Mouse (Mus musculus) testis, postnatal 10 days (tissue): ENCODE results near the gene Irf8.

Experiments
- DNase-seq: peaks from one replicate; pipeline ENCODE4 v3.0.0; 2021; ENCODE audit warnings: low spot score

Irf8 gene

GRCm38 (mm10) chr8:120751226-120752081 is 15.3 kb downstream of the Irf8 start:
- no peak for DNase-seq

DNA sequence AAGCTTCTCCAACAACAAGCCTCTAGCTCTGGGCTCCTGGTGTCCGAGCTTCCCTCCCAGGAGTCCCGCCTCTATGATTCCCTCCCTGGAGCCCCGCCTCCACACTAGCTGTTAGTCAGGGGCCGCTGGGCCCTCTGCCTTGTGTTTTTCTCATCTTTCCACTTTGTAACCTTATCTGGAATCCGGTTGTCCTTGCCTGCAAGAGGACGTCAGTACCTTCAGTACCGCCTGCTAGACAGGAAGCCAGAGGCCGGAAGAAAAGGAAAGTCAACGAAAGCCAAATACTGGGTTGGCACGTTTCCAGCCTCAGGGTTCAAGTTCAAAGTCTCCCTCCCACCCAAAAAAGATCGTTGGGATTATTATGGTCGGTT is 15.9 kb downstream of the Irf8 start:
- peak; percentile 78 for DNase-seq

GRCm38 (mm10) chr8:120753476-120753875 is 17.3 kb downstream of the Irf8 start:
- no peak for DNase-seq

DNA sequence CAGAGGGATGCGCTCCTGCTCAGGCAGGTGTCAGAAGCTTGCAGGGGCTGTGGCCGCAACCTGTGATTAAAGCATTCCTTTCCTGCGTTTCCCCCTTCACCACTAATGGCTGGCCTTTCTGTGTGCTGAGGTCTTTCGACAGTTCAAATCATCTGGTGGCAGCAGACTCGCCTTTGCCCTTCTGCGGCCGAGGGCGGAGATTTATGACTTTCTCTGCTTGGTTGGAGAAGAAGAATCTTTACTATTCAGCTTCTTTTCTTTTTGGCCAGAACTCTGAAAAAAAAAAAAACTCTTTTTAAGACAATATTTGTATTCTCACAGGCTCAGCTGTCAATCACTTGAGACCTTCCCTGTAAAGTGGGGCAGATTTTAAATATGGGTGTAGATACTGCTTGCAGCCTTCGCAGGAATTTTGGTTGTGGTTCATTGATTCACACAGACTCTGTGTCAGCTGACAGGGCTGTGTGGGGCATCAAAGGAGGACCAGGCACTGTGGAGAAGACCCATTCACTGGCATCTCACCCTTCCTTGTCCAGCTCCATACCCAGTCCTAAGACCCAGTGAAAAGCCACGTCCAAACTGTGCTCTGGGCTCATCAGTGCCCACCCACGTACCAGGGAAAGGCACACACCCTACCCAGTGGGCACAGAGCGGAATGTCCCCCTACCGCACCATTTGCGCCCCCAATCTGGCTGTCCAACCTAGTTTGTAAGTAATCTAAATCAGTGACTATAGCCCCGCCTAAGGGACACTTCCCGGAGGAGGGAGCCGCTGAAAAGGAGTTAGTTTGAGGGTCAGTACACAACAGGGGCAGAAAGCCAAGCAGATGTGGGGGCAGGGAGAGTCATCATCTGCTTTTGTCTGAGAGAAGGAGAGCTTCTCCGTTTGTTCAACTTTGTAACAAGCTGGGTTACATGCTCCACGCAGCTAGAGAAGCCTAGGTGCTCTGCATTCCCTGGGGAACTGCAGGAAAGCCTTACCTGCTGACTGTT is 19.4 kb downstream of the Irf8 start:
- peak; percentile 62 for DNase-seq

DNA sequence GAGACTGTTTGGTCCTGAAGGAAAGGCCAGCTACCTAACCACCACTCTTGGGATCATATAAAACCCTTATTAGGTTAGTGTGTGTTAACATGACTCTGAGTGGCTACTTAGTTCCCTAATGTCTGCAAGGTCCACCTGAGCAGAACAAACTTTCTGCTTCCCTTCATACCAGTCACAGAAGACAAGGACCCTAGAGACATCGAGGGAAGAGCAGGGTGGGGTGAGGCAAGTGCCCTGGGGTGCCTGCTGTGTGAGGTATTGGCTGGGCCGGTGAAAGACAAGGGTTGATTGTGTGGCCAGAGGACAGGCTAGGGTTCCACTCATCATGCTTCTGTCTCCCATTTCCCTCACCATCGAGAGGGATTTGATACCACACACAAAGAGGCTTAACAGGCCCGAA is 21.8 kb downstream of the Irf8 start:
- no peak for DNase-seq

GRCm38 (mm10) chr8:120759847-120760246 is 23.7 kb downstream of the Irf8 start:
- DNase-seq = no peak

- no peak for DNase-seq
These were observed 24.4 kb downstream of the Irf8 start for GRCm38 (mm10) chr8:120760341-120761215.

GRCm38 (mm10) chr8:120763267-120763666 is 27.1 kb downstream of the Irf8 start:
- DNase-seq = no peak

GRCm38 (mm10) chr8:120764638-120765037 is 28.5 kb downstream of the Irf8 start:
- DNase-seq = no peak

DNA sequence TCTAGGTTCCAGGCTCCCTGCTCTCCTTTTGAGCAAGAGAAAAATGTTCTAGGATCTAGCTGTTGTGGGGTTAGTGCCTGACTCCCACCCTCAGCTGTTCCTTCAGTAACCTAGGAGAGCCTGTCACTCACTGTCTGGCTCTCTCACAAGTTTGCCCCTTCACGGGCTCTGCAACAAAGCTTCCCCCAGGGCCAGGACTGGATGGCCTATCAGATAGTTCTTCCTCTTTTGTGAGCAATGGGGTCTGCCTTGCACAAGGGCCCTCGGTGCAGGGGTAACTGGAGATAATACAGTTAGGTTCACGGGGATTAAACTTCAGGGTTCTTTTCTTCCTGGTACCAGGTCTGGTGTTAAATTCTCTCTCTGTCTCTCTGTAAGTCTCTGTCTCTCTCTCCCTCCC is 30.5 kb downstream of the Irf8 start:
- no peak for DNase-seq

DNA sequence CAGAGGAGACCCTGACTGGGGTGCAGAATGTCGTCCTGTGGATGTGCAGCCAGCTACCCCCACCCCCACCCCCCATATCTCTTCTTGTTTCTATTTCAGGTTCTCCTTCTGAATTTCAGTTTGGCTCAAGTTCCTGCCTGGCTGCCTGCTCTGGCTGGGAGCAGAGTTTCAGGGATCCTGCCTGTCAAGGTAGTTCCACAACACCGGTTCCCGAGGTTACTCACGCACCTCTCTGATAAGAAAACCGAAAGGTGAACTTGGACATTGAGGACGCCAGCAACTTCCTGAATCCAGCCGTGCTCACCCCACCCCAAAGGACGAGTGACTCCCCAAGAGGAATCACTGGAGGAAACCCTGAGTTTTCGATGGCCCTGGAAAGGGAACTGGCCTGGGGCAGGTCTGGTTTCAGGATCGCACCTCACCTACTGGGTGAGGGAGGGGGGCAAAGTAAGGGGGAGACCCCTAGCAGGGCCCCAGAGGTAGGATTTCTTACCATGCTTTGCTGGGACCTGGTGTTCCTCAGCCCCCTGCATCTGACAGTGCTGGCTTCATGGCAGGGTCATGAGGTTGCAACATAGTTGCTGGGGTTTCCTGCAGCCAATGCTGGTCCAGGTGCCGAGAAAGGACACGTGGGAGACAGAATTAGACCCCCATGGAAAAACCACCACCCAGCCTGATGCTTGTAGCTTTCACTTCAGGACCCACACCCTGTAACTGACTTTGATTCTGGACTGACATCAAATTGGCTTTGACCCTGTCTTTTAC is 32.5 kb downstream of the Irf8 start:
- DNase-seq = no peak

GRCm38 (mm10) chr8:120777184-120777583 is 41.0 kb downstream of the Irf8 start:
- DNase-seq = no peak

GRCm38 (mm10) chr8:120777732-120778131 is 41.6 kb downstream of the Irf8 start:
- DNase-seq = no peak

- DNase-seq = no peak
These were observed 42.9 kb downstream of the Irf8 start for GRCm38 (mm10) chr8:120779106-120779505.

- DNase-seq = no peak
These were observed 47.6 kb downstream of the Irf8 start for GRCm38 (mm10) chr8:120783781-120784180.

DNA sequence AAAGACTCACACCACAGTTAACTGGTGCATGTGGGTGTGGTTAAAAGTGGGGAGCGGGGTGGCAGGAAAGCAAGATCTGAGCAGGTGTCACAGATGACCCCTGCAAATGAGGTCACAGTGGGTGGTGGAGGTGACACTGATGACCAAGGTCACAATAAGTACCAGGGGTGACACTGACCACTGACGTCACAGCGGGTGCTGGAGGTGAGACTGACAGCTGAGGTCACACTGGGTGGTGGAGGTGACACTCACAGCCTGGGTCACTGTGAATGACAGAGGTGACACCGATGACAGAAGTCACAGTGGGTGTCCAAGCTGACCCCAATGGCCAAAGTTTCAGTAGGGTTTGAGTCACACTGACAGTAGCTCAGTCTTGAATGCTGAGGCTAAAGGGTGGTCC is 50.6 kb downstream of the Irf8 start:
- DNase-seq = no peak

DNA sequence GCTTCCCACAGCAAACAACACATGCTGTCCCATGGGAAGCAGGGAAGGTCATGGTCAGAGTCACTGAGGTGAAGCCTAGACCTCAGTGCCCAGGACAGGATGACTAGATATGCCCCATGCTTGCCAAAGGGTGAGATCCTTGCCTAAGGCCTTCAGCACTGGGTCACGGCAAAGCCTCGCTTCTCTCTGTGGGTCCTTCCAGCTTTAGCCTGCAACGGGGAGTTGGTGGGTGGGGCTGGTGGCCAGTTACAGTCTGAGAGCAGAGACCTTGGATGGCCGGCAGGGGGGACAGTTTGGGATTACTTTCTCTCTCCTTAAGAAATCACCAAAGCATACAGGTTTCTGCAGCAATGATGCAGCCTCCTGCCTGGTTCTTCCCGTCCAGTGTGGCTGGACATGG is 51.5 kb downstream of the Irf8 start:
- peak; percentile 56 for DNase-seq

- no peak for DNase-seq
These were observed 56.6 kb downstream of the Irf8 start for GRCm38 (mm10) chr8:120792710-120793109.

GRCm38 (mm10) chr8:120795944-120796635 is 59.9 kb downstream of the Irf8 start:
- DNase-seq = peak; percentile 95

DNA sequence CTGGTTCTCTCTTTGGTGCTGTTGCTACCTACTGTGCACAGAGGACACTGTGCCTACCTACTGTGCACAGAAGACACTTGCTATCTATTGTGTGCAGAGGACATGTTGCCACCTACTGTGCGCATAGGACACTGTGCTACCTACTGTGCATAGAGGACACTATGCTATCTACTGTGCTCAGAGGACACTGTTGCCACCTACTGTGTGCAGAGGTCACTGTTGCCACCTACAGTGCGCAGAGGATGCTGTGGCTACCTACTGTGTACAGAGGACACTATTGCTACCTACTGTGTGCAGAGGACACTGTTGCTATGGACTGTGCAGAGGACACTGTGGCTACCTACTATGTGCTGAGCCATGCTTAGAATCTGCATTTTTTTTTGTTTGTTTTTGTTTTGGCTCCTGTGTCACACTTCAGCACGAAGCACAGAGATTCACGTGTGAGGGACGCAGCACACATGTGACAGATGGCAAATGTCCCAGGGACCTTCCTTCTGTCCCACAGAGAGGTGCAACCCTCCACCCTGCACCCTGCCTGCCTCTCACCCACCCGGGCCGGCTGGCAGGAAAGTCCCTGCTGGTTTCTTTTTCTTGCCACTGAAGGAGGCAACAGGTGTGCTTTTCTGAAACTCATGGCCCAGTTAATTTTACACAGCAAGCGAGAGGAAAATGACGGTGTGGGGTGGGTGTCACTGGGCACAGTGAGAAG is 61.0 kb downstream of the Irf8 start:
- no peak for DNase-seq
